Mouse (Mus musculus) kidney, embryonic 15.5 days (tissue): ENCODE data around the gene Olfr1507. TPM values are rescaled to one million over a fixed set of nuclear protein-coding genes. Genes with fewer than 3 reads are reported as not detected.

Experiments
- ATAC-seq: fragments of 200-750 bp; cut with Nextera tagmentation; replicated peaks from 2 replicates; pipeline ENCODE4 v1.8.0; 2017; ENCODE audit warnings: moderate TSS enrichment; ENCODE audit not compliant: low FRiP score
- H3K27ac ChIP-seq: fragments of 300-500 bp; sonication (generic); 2 replicates; pipeline ENCODE4 v1.5.1; 2015; ENCODE audit warnings: mild to moderate bottlenecking, inconsistent platforms
- H3K27me3 ChIP-seq: fragments of 300-500 bp; sonication (generic); 2 replicates; pipeline ENCODE4 v1.6.1; 2015; ENCODE audit warnings: inconsistent platforms
- H3K36me3 ChIP-seq: fragments of 300-500 bp; sonication (generic); 2 replicates; pipeline ENCODE4 v1.6.1; 2015; ENCODE audit warnings: inconsistent platforms
- H3K4me1 ChIP-seq: fragments of 300-500 bp; sonication (generic); 2 replicates; pipeline ENCODE4 v1.6.1; 2015; ENCODE audit warnings: inconsistent platforms
- H3K4me2 ChIP-seq: fragments of 300-500 bp; sonication (generic); 2 replicates; pipeline ENCODE4 v1.6.1; 2015; ENCODE audit warnings: moderate library complexity, mild to moderate bottlenecking, inconsistent platforms
- H3K4me3 ChIP-seq: fragments of 300-500 bp; sonication (generic); replicated peaks from 2 replicates; pipeline ENCODE4 v1.5.1; 2015; ENCODE audit warnings: mild to moderate bottlenecking, inconsistent platforms
- H3K9ac ChIP-seq: fragments of 300-500 bp; sonication (generic); 2 replicates; pipeline ENCODE4 v1.6.1; 2015; ENCODE audit warnings: mild to moderate bottlenecking, inconsistent platforms
- H3K9me3 ChIP-seq: fragments of 300-500 bp; sonication (generic); replicated peaks from 2 replicates; pipeline ENCODE4 v1.6.1; 2016; ENCODE audit warnings: inconsistent platforms
- WGBS: fragments of 180-500 bp; shearing (Covaris S2); methylation state at CpG from one replicate; pipeline ENCODE4 v1.1.7; 2015; ENCODE audit warnings: mixed read lengths; 5-methylcytosine and 5-hydroxymethylcytosine counted together
- polyA plus RNA-seq: library from polyadenylated mRNA; unstranded; fragments of >200 nt; fragmentation: Nextera tagmentation; extraction: Ambion mirVana; gene quantifications from 2 replicates; pipeline ENCODE4 v1.2.1, GENCODE M21; 2015

The Olfr1507 gene
- not detected in 2 replicates for polyA plus RNA-seq

DNA sequence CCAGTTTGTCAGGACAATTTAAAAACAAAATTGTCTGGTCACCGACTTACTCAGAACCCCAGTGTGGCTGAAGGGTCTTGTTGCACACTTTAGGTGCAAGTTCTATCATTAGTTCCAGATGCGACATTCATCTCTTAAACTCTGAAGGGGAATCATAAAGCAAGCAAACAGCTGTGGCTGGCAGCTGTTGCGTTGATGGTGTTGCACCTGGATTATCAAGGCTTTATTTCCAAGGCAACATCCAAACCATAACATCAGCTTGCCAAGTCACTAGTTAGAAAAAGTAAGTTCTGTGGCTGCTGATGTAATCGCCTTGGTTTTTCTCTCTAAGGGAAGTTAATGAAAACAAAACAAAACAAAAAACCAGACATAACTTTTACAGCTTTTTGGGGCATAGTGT, at the start of gene Olfr1507:
Gene Olfr1507, minus strand, starts transcription at position 234 of the 400 bp plus-strand sequence.
- no peak within 1 kb of the TSS for H3K4me3 ChIP-seq
- no peak for ATAC-seq
- H3K36me3 ChIP-seq = no peaks in the 10 kb centered on the region
- H3K27me3 ChIP-seq = no peaks in the 10 kb centered on the region
- no peak within 1 kb of the TSS for H3K9ac ChIP-seq
- 83% methylated on average over 4 of the region's 4 CpGs for WGBS
- no peak within 1 kb of the TSS for H3K27ac ChIP-seq
- no peak within 1 kb of the TSS for H3K4me2 ChIP-seq
- H3K9me3 ChIP-seq = no peaks in the 10 kb centered on the region
- no peaks in the 10 kb centered on the region for H3K4me1 ChIP-seq

DNA sequence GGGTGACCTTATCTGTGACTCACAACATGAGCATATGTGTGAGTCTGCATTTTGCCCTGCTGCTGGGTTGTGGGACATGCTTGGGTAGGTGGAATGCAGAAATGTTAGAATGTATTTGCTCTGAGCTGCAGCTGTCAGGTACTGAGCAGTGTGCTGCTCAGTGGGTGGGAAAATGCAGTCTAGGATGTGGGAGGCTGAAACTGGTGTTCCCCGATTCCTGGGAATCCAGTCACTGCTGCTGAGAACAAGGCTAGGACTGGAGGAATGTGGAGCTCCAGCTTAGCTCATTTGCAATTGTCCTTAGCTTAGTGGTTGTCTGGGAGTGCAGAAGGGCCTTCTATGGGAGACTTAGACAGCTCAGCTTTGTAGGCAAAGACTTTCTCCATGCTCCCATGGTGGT, 37.8 kb upstream of the Olfr1507 start:
- Histone ChIP-seq H3K27me3 (no peaks in the 10 kb centered on the region), H3K27ac (no peak overlapping the region), H3K36me3 (no peaks in the 10 kb centered on the region), H3K4me3 (no peak overlapping the region), H3K4me1 (no peaks in the 10 kb centered on the region), H3K9me3 (peaks cover 5% of the 10 kb centered on the region; the same call in 1 of the 2 replicates), H3K9ac (no peak overlapping the region), H3K4me2 (no peak overlapping the region)
- 100% methylated on average over 1 of the region's 1 CpGs for WGBS
- ATAC-seq = no peak

DNA sequence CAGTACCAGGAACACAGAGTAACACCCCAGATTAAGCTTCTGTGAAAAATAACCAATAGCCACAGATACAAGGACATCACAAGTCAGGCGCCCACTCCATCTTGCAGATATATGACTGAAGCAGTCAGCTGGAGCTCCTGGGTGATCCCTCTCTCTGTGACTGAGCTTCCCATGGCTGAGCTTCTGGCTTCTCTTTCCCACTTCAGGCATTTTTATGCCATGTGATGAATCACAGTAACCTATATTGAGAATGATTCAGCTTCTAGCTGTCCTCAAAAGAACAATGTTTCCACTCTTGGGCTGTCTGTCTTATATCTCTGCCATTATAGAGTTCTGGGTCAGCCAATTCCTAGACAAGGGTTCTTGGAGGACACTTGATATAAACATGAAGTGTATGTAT, 29.4 kb upstream of the Olfr1507 start:
- Histone ChIP-seq H3K4me3 (no peak overlapping the region), H3K36me3 (no peaks in the 10 kb centered on the region), H3K9ac (no peak overlapping the region), H3K4me2 (no peak overlapping the region), H3K27me3 (no peaks in the 10 kb centered on the region), H3K9me3 (no peaks in the 10 kb centered on the region), H3K4me1 (no peaks in the 10 kb centered on the region), H3K27ac (no peak overlapping the region)
- WGBS = 94% methylated on average over 1 of the region's 1 CpGs
- no peak for ATAC-seq

- no peaks in the 10 kb centered on the region for H3K9me3 ChIP-seq
- no peaks in the 10 kb centered on the region for H3K27me3 ChIP-seq
- no peaks in the 10 kb centered on the region for H3K4me1 ChIP-seq
- H3K9ac ChIP-seq = no peak within 1 kb of the TSS
- WGBS = 70% methylated on average over 2 of the region's 2 CpGs
- H3K4me2 ChIP-seq = no peak within 1 kb of the TSS
- H3K27ac ChIP-seq = no peak within 1 kb of the TSS
- H3K4me3 ChIP-seq = no peak within 1 kb of the TSS
- no peak for ATAC-seq
- no peaks in the 10 kb centered on the region for H3K36me3 ChIP-seq
These were observed 28.2 kb downstream of the Olfr1507 start, which contains the start of gene Olfr1508 for GRCm38 (mm10) chr14:52467395-52467794. Gene Olfr1508 (minus strand): TSS chr14:52467495.

DNA sequence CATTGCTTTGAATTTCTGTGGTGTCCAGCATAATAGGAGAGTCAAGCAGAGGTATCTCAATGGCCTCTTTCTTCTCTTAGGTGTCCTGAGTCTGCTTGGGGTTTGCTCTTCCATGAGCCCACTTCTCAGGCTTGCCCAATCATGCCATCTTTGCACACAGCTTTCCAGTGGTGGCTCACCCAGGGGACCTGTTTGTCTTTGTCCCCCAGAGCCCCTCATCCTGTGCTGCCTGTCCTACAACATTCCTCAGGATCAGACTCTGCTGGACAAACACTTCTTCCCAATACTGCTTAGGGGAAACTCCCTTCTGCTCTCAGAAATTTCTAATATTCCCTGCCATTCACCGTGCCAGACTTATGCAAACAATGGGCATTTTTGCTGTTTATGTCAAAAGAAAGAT, 29.8 kb downstream of the Olfr1507 start:
- H3K4me1 ChIP-seq = no peaks in the 10 kb centered on the region
- no peak for ATAC-seq
- H3K27me3 ChIP-seq = no peaks in the 10 kb centered on the region
- H3K4me2 ChIP-seq = no peak overlapping the region
- H3K9me3 ChIP-seq = no peaks in the 10 kb centered on the region
- no peak overlapping the region for H3K27ac ChIP-seq
- WGBS = 83% methylated on average over 1 of the region's 1 CpGs
- no peak overlapping the region for H3K4me3 ChIP-seq
- no peaks in the 10 kb centered on the region for H3K36me3 ChIP-seq
- H3K9ac ChIP-seq = no peak overlapping the region

DNA sequence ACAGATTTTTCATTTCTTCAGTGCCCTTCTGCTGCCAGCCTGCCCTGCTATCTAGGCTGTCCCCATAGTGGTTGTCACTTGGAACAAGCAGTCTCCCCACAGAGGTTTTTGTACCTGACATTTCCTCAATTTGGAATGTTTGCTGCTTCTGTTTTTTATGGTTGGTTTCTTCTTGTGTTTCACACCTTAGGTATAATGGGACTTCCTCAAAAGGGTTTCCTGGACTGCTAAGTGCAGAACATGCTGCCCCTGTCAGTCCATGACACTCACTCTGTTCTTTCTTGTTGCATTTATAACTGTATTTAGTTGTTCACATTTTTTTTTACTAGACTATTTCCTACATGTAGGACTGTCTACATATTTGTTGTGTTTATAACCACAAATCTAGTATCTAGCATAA, 33.6 kb downstream of the Olfr1507 start:
- Histone ChIP-seq H3K27me3 (no peaks in the 10 kb centered on the region), H3K9me3 (no peaks in the 10 kb centered on the region), H3K9ac (no peak overlapping the region), H3K4me3 (no peak overlapping the region), H3K4me2 (no peak overlapping the region), H3K27ac (no peak overlapping the region), H3K36me3 (no peaks in the 10 kb centered on the region), H3K4me1 (no peaks in the 10 kb centered on the region)
- no peak for ATAC-seq

DNA sequence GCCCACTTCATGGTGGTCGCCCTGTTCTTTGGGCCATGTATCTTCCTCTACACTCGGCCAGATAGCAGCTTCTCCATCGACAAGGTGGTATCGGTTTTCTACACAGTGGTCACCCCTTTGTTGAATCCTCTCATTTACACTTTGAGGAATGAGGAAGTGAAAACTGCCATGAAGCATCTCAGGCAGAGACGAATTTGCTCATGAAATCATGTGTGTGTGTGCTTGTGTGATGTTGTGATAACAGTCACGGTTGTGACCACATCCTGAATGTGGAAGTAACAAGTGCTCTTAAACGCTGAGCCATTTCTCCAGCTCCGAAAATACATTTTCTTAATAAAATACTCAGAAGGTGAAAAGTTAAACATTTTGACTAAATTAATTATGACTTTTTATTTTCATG, 44.4 kb downstream of the Olfr1507 start:
- ATAC-seq = no peak
- no peak overlapping the region for H3K4me2 ChIP-seq
- 89% methylated on average over 8 of the region's 8 CpGs for WGBS
- no peaks in the 10 kb centered on the region for H3K27me3 ChIP-seq
- H3K4me3 ChIP-seq = no peak overlapping the region
- H3K4me1 ChIP-seq = no peaks in the 10 kb centered on the region
- no peaks in the 10 kb centered on the region for H3K9me3 ChIP-seq
- no peaks in the 10 kb centered on the region for H3K36me3 ChIP-seq
- H3K9ac ChIP-seq = no peak overlapping the region
- H3K27ac ChIP-seq = no peak overlapping the region

GRCm38 (mm10) chr14:52442690-52443089, 52.9 kb downstream of the Olfr1507 start, which contains the start of gene Olfr1509:
Gene Olfr1509 (plus strand): TSS chr14:52442990.
- H3K27ac ChIP-seq = no peak within 1 kb of the TSS
- no peak for ATAC-seq
- no peaks in the 10 kb centered on the region for H3K27me3 ChIP-seq
- no peak within 1 kb of the TSS for H3K9ac ChIP-seq
- H3K36me3 ChIP-seq = no peaks in the 10 kb centered on the region
- no peak within 1 kb of the TSS for H3K4me2 ChIP-seq
- H3K4me3 ChIP-seq = no peak within 1 kb of the TSS
- no peaks in the 10 kb centered on the region for H3K9me3 ChIP-seq
- H3K4me1 ChIP-seq = no peaks in the 10 kb centered on the region

Other genes starting within 250 kb of the Olfr1507 start
- gene Chd8, start 238.0 kb downstream of the Olfr1507 start, polyA plus RNA-seq = 33.8 and 40.5 TPM in 2 replicates
- gene Tox4, start 216.6 kb downstream of the Olfr1507 start, polyA plus RNA-seq = 44.6 and 49.1 TPM in 2 replicates
- 21.9 and 23.5 TPM in 2 replicates for gene Rab2b, start 216.2 kb downstream of the Olfr1507 start, polyA plus RNA-seq
- gene Mettl3, start 190.6 kb downstream of the Olfr1507 start, polyA plus RNA-seq = 52.1 and 52.8 TPM in 2 replicates
- gene Sall2, start 167.0 kb downstream of the Olfr1507 start, polyA plus RNA-seq = 37.8 and 39.3 TPM in 2 replicates
- not detected in 2 replicates for gene Olfr1513, start 139.3 kb downstream of the Olfr1507 start, polyA plus RNA-seq
- not detected in 2 replicates for gene Olfr1512, start 116.6 kb downstream of the Olfr1507 start, polyA plus RNA-seq
- not detected in 2 replicates for gene Olfr1511, start 98.4 kb downstream of the Olfr1507 start, polyA plus RNA-seq
- not detected in 2 replicates for gene Olfr1510, start 81.4 kb downstream of the Olfr1507 start, polyA plus RNA-seq
- gene Olfr1509, start 52.8 kb downstream of the Olfr1507 start, polyA plus RNA-seq = not detected in 2 replicates
- not detected in 2 replicates for gene Olfr1508, start 28.3 kb downstream of the Olfr1507 start, polyA plus RNA-seq